Mouse (Mus musculus): Measurements from ENCODE around the gene Gm21988.

The Gm21988 gene

DNA sequence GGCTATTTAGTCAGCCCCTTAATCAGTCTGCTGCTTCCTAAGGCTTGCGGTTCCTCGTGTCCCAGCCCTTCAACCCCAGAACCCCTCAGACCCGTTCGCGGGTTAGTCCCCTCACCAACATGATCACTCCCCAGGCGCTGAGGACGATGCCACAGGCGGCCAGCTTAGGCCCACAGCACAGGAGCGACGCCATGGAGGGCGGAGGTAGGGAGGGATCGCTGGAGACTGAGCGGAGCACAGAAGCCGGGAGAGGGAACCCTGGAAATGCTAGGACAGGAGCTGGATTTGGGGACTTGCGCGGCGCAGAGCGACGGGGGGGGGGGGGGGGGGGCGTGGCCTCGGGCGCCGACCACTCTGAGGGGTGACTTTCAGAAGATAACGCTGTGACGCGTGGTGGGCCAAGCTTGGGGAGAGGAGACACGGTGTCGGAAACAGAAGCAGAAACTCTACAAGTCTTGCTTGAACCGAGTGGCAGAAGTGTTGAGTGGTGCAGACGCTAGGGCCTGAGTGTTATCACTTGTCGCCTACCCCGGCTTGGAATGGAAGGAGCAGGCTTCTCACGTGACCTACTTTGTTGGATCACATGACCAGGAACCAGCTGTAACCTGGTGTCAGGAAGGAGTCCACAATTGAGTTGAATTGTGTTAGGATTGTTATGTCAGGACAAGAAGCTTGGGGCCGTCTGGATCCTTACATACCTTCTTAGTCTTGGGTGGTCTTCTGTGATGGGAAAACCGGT is at the start of gene Gm21988, which contains the start of gene Rnasek:
Gm21988 (minus strand) TSS at position 290 of the 739 bp plus-strand sequence.
Rnasek (minus strand) TSS at position 302 of the 739 bp plus-strand sequence.
- peak; percentile 76 to 78 for DNase-seq (ENCODE audit: low spot score in 2 of 2)

DNA sequence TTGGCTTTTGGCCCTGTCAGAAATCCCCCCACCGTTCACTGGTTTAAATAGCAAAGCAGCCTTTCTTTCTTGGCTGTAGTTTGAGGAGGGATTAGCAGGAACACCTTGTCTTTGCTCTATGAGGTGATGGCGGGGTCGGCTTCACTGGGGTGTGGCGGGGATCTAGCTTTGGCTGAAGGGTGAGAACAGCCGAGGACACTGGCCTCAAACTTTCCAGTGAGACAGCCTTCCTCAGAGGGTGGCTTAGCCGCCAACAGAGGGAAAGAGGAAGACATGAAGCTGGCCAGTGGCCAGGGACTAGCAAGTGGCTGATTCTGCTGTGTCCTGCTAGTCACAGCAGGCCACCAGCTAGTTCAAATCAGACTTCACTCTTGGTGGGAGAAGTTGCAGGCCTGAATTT is 49.6 kb upstream of the Gm21988 start:
- peak in 1 of 2 experiments; percentile 32 for DNase-seq (ENCODE audit: low spot score in 2 of 2)

DNA sequence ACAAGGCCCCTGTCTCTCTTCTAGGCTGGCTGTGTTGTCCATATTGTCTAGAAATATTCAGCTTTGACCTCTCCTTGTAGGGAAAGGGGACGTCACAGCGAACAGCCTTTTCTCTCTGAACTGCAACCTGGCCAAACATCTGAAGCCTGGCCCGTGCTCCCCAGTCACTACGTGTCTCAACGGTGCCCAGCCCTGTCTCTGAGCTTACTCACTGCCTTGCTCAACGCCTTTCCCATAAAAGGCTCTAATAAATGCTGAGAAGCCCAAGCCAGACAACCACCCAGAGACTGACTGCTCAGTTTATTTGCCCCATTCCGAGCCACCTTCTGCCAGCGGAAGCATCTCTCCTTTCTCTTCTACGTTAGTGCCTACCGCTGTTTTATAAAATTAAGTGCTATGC is 48.5 kb upstream of the Gm21988 start:
- DNase-seq (ENCODE audit: low spot score in 2 of 2): peak; percentile 65 to 68

DNA sequence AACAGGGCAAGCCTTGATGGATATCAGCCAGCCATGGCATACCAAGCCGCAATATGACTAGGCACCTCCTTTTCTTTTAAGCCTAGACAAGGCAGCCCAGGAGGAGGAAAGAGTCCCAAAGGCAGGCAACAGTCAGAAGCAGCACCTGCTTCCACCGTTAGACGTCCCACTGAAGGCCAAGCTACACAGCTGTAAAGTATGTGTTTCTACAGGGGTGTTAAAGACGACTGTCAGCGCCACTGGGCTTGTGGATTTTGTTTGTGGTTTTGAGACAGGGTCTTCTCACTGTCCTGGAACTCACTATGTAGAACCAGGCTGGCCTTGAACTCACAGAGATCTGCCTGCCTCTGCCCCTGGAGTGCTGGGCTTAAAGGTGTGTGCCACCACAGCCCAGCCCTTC is 46.1 kb upstream of the Gm21988 start:
- DNase-seq (ENCODE audit: low spot score in 2 of 2): no peak

DNA sequence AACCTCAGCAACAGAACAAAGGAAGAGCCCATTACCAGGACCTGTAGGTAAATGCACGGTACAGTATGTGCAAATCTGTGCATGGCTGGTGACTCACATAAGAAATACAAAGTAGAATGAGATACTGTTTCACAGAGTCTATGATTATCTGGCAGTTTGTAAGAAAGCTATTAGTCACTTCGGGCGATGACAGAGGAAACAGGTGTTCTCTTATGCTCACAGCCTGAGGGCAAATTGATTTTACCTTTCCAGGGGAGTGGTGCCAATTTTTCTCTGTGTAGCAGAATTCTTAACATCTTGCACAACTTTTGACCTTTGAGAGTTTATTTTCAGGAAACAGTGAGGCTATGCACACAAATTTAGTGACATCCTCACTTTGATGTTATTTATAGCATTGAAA is 45.1 kb upstream of the Gm21988 start:
- no peak for DNase-seq (ENCODE audit: low spot score in 2 of 2)

DNA sequence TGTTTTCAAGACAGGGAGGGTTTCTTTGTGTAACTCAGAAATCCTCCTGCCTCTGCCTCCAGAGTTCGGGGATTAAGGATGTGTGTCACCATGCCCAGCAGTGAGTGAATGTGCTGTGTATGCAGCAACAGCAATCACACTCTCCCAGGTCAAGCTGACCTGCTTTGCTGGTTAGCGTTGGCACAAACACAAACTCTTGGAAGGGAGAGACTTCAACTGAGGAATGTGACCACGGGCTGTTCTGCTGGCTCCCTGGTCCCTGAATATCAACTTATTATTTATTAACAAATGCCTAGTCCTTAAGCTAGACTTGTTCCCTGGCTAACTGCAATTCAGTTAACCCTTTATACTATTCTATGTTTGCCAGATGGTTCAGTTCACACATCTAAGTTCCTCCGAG is 44.0 kb upstream of the Gm21988 start:
- no peak for DNase-seq (ENCODE audit: low spot score in 2 of 2)

DNA sequence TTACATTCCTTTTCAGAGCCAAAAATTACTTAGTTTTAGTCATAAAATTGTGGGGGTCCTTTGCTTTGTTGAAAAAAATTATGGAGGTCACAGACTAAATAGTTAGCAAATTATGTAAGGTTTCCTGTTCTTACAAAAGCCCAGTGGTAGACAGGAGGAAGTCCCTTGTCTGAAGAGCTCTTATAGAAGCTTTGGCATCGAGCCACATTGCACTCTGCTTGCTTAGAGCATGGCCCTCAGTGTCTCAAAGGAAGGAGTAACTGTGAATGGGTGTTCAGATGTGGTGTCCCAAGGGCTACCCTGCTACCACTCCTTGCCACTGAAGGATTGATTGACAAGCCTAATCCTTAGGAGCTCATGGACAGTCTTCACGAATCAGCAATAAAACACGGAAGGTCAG is 40.8 kb upstream of the Gm21988 start:
- DNase-seq (ENCODE audit: low spot score in 2 of 2): peak in 1 of 2 experiments; percentile 16

DNA sequence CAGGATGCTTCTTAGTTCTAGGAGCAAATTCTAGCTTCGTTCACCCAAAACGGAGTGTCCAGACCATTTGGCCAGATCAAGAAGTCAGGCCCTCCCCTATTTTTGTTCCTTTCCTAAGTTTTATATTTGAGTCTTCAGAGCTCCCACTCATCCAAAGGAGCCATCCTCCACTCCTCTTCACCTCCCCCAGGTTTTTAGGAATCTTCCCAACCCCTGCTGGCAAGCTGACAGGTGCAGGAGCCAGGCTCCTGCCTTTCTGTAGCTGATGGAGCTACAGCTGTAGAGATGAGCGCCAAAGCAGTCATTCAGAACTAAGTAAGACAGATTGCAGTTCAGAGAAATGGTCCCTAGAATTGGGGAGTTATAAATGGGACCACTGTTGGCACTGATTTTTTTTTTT is 39.3 kb upstream of the Gm21988 start:
- DNase-seq (ENCODE audit: low spot score in 2 of 2): no peak

DNA sequence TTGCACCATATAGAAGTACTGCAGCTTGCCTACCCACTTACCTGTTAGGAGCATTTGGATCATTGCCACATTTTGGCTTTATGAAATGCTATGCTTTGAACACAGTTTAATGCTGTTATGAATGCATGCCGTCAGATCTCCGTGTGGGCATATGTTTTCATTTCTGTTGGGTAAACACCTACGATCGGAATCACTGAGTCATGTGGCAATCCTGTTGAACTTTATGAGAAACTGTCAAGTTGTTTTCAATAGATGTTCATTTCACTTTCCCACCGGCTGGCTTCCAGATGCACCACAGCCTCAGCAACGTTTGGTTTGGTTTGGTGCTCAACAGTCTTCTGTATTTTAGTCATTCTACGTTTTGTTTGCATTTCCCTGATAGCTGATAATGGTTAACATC is 32.0 kb upstream of the Gm21988 start:
- DNase-seq (ENCODE audit: low spot score in 2 of 2): no peak

DNA sequence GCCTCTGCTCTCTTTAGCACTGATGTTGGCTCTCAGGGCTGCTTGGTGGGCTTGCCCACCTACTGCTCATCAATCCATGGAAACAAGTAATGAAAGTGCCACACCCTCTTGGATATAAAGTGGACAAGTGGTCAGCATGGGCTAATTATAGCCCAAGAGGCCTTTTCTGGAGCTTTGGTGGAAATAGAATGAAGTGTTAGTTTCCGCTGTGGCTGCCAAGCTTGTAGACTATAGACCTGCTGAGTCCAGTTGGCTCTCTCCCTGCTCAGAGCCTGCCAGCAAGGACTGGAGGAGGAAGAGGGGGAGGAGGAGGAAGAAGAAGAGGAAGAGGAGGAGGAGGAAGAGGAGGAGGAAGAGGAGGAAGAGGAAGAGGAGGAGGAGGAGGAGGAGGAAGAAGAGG is 26.8 kb upstream of the Gm21988 start:
- no peak for DNase-seq (ENCODE audit: low spot score in 2 of 2)

DNA sequence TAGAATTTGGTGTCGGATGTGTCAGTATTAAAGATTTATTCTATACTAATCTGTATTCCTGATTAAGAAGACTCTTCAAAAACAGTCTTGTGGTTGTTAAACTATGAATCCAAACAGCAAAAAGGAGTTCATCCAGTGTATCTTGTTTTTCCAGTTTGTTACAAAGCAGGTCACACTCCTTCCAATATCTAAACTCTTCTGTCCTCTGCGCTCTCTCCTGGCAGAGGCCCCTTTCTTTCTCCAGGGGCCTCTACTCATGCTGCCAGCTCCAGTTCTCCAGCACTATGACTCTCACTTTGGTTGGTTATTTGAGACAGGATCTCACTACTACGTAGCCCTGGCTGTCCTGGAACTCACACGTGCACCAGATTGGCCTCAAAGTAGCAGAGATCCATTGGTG is 26.2 kb upstream of the Gm21988 start:
- no peak for DNase-seq (ENCODE audit: low spot score in 2 of 2)

DNA sequence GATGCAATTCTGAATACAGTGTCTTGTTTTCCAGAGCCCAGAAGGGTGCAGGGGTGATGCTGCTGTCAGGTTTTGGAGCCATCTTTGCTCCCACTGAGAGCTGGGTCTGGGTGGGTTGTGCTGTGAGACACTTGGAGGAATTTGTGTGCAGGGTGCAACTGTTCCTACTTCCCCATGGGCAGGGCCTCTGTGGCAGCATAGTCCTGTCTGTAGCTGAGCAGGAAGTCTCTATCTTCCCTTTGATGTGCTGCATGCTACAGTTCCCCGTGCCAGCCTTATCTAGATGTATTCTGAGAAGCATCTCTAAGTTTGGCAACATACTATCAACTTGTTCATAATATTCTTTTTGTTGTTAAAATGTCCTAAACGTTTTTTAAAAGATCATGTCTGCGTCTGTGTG is 25.6 kb upstream of the Gm21988 start:
- DNase-seq (ENCODE audit: low spot score in 2 of 2): no peak

DNA sequence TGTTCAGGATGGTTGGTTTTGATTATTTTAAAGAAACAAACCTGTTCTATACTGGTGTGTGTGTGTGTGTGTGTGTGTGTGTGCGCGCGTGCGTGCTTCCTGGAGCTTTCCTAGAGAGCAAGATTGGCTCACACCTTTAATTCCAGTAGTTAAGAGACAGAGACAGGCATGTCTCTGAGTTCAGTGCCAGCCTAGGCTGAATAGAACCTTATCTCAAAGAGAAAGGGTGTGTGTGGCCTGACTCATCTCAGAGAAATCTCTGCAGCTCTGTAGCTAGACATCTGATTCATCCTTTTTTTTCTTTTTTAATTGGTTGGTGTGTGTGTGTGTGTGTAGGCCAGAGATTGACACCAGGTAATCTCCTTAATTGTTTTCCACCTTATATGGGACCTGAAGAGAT is 19.4 kb upstream of the Gm21988 start:
- DNase-seq (ENCODE audit: low spot score in 2 of 2): no peak

DNA sequence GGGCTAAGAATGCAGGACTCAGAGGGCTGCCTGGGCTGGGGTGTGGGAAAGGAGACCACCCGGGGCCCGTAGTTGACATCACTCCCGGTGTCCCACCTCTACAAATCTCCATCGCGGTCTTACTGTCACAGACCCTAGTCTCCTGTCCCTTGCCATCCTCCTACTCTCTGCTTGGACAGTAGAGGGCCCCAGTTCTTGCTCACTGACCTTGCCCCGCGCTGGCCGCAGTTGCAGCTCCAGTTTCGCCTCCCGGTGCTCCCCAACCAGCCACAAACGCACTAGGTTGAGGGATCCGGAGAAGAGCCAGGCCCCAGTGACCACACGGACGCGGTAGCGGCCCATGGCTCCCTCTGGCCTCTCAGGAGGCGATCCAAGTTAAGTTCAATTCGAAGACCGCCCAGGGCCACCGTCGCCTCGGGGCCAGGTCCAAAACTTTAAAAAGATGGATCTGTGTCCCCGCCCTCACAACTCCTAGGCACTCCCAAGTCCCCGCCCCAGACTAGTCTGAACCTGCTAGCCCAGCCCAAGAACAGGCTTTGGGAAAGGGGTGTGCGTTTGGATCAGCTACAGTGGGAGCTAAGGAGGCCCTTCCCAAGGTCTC is 15.4 kb upstream of the Gm21988 start, which contains the start of gene Alox12:
Alox12 (minus strand) TSS at position 423 of the 601 bp plus-strand sequence.
- DNase-seq (ENCODE audit: low spot score in 2 of 2): peak; percentile 71 to 77

DNA sequence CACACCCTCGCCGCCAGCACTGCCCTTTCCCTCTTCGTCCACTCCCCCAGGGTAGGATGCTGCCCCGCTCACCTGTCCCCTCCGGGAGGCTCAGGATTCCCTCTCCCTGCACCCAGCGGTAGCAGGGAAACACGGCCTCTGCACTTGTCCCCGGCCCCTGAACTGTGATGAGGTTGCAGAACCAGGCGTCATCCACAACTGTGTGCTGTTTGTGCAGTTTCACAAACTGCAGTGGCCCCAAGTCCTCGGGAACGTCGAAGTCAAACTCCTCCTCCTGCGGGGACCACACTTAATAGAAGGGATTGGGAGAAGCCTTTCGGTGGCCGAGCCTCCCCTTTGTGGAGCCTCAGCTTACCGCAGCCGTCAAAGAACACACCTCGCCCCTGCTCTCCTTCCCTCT is 14.7 kb upstream of the Gm21988 start:
- DNase-seq (ENCODE audit: low spot score in 2 of 2): no peak

DNA sequence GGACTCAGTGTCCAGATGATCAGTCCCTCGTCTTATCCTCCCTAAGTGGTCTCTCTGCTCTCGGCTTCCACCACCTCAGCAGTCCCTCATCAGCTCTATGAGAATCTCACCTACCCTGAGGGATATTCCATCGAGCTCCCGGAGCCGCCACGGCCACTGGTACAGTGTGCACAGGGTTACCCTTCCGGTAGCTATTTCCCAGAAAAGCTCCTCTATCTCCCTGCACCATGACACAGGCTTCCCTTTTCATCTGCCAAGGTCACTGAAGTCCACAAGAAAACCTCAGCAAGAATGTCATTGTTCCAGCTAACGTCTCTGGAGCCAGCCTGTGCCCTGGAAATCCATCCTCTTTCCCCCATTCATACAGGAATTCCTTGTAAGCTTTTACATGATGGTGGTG is 12.2 kb upstream of the Gm21988 start:
- DNase-seq (ENCODE audit: low spot score in 2 of 2): no peak

DNA sequence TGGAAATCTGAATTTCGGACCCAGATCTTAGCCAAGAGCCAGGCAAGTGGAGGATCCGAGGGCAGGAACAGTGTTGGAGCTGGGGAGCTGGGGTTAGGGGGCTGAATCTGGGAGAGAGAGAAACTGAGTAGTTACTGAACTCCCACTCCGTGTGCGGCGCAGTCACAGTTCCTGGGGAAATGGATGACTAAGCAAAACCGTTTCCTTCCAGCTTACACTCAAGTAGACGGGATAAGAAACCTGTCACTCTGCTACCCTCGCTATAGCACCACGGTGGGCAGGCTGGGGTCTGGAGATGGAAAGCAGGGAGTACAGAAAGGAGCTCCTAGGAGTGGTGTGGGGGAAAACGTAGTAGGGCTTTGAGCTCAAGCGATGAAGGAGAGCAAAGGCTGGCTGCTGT is 10.5 kb upstream of the Gm21988 start:
- DNase-seq (ENCODE audit: low spot score in 2 of 2): no peak

DNA sequence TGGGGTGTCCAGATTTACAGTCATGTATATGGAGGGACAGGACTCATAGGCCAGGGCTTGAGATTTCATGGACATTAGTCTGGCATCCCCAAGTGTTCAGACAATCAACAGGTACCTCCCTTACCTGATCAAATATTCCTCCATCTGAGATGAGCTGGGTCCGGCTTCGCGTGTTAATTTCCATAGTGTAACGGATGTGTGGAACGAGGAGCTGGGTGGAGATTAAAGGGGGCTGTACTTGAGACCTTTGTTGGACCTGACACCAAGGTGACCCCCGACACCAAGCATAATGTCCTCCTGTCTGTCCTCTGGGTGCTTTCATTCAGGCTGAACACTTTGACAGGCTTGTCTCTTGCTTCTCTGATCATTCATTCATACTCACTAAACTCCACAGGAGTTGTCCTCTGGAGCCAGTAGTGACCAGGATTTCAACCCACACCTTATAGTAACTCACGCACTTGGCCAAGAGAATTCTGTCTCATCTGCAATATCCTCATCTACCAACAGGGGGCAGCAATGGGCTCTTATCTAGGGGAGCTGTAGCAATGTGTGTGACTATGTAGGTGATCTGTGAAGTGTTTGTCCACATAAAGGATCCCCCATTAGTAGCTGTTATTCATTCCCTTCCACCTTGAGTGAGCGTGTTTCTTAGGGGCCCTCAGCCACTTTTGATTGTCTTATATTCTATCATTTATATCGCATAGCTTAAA is 7.7 kb upstream of the Gm21988 start:
- peak; percentile 60 to 67 for DNase-seq (ENCODE audit: low spot score in 2 of 2)

DNA sequence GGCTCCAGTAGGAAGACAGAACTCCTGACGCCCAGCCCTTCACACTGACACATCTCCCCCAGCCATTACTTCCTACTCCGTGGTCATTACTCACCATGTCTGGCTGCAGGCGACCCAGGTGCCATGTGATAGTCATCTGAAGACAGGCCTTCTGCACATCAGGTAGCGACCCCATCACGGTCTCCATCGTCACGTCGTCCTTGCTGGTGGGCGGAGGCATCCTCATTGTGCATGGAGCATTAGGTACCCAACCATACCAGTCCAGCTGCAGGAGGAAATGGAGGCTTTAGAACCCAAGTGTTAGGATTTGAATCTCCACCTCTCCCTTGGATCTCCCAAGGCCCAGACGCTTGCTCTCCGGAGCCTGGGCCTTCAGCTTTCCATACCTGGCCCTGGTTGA is 3.0 kb upstream of the Gm21988 start:
- DNase-seq (ENCODE audit: low spot score in 2 of 2): no peak

DNA sequence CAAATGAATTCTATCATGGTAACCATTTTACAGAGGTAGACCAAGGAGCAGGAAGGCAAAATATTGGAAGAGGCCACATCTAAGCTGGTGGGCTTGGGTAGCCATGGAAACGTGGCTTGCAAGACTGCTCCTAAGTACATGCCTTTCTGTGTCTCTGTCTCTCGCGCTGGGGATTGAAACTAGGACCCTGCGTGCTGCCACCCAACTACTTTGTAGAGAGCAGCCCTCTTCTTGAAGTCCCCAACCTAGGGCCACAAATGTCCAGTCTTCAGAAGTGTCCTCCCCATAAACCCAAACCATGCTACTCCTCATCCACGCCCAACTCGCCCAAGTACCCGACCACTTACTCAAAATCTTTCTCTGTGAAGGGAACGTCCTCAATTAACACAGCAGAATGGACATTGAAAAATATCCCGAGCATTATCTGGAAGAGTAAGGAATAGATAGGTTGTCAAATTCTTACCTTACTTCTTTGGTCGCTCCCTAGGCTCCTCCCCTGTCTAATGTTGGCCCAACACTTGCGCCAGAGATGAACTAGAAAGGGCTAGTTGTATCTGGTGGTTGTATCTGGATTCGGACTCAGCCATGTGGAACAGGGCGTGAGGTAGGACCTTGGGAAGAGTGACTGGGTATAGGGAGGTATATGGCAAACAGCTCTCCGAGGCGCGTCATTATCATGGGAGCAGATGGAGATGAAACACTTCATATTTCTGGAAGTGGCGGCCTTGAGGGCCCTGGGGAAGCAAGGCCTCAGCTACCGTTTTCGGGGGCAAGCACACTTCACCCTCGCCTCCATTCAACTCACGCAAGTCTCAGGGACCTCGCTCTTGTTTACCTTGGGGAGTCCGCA is 814 bp downstream of the Gm21988 start:
- DNase-seq (ENCODE audit: low spot score in 2 of 2): no peak

DNA sequence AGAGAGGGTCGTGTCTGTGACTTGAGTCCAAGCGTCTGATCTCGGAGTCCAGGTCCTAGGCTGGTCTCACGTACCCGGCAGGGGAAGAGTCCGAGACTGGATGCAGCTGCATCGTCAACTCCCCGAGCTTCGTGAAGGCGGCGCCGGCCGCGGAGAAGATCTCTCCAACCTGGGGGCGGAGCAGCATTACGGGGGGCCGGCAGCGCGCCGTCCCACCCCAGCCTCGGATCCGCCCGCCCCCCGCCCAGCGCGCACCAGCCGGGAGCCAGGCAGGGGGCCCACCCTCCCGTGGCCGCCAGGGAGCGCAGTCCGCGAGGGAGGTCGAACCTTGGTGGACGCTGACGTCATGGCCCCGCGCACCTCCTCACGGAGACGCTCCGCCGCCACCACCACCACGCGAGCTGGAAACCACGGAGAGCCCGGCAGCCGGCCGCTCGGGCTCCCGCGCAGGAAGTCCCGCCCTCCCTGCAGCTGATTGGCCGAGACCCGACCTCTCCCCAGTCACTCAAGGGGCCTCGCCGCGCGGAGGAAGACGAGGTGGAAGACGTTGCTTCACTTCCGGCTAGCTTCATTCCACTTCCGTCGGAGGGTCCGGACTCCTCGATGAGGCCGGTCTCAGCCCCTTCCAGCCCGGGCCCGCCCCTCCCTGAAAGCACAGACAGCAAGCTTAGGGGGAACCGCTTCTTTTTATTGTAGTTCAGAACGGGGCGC is 2.0 kb downstream of the Gm21988 start, which contains the start of gene 0610010K14Rik:
0610010K14Rik (minus strand) TSS at position 458 of the 711 bp plus-strand sequence.
- peak; percentile 98 for DNase-seq (ENCODE audit: low spot score in 2 of 2)

Measured in urinary bladder, postnatal 36 days (tissue).